Mouse (Mus musculus) olfactory bulb, adult 2 months (tissue): ENCODE results near the gene Esyt2.

Experiments
- CTCF ChIP-seq: fragments of 200-500 bp; IDR thresholded peaks from 2 replicates; pipeline ENCODE4 v1.5.1; 2012; ENCODE audit warnings: low read depth, mild to moderate bottlenecking, low read length, moderate library complexity; ENCODE audit not compliant: insufficient read depth
- POLR2A ChIP-seq: fragments of 200-500 bp; IDR thresholded peaks from 2 replicates; pipeline ENCODE4 v1.6.1; 2012; ENCODE audit warnings: mild to moderate bottlenecking, low read depth, low read length, moderate library complexity; ENCODE audit not compliant: insufficient read depth

DNA sequence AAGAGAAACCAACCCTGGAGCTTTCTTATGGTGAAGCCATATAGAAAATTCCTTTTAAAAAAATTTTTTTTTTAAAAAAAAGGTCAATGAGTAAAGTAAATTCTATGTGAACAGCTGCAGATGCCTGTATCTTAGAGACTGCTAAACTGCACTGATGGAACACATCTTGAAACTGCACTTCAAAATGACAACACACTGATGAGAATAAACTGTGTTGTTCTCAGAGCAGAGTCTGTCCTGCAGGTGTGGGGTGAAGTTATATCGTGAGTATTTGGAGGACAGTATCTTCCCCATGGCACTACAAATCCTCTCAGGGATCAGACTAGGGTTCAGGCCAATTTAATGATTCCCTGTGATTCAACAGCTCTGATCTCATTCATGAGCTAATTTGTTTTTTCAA lies 48.9 kb upstream of the Esyt2 start:
- TF ChIP-seq CTCF (no peak), POLR2A (no peak)
